Mouse (Mus musculus) spleen, postnatal 10 days (tissue): ENCODE results near the gene Serpinb1a.
"Not testable (repeated sequence)": the region's sequence is repeated elsewhere in the genome, so short reads cannot be mapped to it uniquely, and the experiment has no call there.

Experiments
- DNase-seq, 2 experiments: peaks; one replicate each; pipeline ENCODE4 v3.0.0; 2021 to 2022; ENCODE audit warnings: low spot score in 2 of 2

Serpinb1a gene

DNA sequence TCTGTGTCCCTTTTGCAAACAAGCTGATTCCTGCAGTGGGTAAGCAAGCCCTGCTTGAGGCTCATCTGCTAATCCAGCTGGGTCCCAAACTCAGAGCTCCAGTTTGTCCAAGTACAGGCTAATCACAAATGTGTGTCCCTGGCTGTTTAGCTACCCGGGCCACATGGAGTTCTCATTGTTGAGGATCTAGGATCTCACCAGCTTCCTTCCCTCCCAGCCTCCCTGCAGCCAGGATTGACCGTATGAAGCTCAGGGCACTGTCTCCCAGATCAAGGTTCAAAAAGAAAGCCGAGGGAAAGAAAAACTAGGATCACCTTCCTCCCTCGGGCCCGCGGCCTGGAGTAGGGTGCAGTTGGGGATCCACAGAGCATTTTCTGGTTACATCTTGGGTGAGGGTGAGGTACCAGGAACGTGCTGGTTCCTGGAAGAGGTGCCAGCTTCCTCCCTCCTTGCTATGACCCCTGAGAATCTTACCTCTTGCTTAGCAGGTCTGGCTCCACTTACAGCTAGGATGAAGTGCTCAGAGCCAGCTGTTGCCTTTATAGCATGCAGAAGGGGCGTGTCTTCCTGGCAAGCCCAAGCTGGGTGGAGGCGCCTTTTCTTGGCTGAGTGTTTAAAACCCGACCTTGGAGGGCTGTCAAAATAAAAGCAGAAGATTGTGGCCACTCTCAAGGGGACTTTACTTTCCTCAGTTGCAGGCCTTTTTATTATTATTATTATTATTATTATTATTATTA is at the start of gene Serpinb1a:
Gene Serpinb1a, minus strand, starts transcription at position 518 of the 737 bp plus-strand sequence.
- DNase-seq: peak; percentile 31 to 74

DNA sequence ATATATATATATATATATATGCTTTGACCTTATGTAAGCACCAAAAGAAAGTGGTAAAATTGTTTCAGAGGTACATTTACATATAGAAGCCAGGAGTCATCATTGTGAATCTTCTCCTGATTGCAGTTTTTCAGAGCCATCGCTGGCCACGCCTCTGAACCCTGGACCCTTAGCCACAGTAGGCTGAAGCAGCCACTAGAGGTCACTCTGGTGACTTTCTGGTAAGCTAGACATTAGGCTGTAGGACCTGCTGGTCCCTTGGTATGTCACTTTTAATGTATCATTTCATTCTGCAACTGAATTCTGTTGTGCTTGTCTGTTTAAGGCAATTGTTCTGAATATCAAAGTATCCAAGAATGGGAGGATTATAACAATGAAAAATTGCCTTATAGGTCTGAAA is 49.7 kb upstream of the Serpinb1a start:
- peak; percentile 34 to 74 for DNase-seq

DNA sequence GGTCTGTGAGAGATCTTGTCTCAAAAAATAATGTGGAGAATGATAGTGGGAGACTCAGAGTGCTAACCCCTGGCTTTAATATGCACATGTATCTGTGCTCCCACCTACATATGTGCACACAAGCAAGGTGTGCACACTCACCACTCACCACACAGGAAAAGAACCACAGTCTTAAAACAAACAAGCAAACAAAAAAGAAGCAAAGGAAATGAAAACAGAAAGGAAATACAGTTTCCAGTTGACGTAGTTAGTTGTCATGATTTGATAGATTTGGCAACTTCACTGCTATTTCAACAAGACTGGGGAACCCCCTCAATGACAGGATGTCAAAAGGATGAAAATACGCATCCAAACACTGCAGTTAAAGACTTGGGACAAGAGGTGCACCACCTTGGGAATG is 48.1 kb upstream of the Serpinb1a start:
- not testable (repeated sequence) for DNase-seq

DNA sequence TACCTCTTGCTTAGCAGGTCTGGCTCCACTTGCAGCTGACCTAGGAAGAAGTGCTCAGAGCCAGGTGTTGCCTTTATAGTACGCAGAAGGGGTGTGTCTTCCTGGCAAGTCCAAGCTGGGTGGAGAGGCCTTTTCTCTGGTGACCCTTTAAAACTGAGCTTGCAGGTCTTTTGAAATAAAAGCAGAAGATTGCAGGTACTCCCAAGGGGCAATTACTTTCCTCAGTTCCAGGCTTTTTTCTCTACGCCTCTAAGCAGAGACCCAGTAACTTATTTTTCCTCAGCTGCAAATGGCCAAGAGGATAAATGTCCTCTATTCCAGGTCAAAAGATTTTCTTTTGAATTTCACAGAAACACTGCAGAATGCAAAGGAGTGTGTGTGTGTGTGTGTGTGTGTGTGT is 47.1 kb upstream of the Serpinb1a start, which contains the start of gene Serpinb1c:
Gene Serpinb1c, minus strand, starts transcription at position 101 of the 400 bp plus-strand sequence.
- DNase-seq: no peak

DNA sequence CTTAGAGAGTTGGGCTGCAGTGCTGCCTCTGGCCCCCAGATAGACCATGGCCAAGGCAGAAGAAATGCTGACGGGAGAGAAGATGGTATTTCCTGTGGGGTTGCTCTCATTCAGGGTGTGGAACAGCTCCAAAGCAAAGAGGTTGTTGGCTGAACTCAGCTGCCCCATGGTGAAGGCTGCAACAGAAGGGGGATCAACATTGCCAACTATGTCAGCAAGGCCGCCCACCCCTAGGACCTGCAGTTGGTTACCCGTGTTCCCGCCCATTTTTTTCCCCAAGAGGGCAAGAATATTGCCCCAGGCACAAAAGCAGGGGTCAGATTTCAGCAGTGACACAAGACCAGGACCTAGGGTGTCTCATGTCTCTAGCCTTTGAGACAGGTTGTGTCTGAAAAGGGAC is 45.9 kb upstream of the Serpinb1a start:
- no peak for DNase-seq

DNA sequence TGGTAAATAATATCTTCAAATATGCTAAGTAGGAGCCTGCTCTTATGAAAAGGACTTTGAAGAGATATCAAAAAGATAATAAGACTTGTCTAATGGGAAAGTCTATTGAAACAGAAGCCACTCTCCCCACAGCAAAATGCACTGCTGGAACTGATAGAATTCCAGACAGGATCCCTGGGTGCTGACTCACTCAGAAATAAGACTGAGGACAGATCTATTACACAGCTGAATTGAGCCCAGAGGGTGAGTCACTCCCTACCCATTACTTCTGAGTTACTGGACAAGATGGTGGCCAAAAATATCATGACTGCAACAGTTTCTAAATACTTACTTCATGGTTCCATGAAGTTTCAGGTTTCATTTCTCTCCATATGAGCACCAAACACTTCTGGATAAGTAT is 33.8 kb upstream of the Serpinb1a start:
- no peak for DNase-seq

DNA sequence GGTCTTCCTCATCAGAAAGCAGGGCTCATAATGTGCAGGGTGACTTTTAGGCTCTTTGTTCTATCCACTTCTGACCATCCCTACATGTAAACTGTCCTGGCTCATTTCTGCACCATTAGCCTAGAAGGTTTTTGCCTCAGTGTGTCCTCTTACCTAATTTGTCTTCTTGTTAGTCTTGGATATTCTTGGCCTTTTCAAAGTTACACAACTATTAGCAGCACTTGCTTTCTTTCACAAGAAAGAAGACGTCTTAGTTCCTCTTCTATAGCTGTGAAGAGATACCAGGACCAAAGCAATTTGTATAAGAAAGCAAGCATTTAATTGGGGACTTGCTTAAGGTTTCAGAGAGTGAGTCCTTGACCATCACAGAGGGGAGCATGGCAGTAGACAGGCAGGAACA is 22.9 kb upstream of the Serpinb1a start:
- no peak for DNase-seq

DNA sequence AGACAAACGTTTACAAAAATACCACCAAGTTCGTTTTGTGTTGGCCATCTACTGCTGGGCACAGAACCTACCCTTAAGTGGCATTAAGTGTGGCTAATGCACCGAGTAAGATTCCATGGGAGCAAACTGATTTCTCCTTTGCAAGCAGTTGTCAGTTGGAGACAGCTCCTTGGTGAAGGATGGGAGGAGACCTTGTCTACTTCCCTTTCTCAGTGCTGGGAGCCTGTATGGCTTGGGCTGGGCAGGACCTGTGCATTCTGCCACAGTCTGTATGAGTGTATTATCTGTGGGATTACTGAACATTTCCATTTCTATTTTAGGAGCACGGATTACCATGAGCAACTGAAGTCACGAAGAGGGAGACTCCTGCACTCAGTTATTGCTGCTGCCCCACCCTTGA is 17.9 kb upstream of the Serpinb1a start:
- no peak for DNase-seq

DNA sequence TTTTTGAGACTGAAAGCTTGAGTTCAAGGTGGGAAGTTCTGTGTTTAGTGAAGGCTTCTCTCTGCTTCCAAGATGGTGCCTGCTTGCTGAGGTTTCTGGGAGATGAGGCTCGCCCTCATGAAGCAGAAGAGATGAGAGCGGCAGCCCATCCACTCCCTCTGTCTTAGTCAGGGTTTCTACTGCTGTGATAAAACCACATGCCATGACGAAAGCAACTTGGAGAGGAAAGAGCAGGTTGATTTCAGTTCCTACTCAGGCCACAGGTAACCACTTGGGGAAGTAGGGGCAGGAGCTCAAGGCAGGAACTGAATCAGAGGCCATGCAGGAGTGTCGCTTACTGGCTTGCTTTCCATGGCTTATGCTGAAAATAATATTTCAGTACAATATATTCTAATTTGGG is 17.2 kb upstream of the Serpinb1a start:
- not testable (repeated sequence) for DNase-seq

DNA sequence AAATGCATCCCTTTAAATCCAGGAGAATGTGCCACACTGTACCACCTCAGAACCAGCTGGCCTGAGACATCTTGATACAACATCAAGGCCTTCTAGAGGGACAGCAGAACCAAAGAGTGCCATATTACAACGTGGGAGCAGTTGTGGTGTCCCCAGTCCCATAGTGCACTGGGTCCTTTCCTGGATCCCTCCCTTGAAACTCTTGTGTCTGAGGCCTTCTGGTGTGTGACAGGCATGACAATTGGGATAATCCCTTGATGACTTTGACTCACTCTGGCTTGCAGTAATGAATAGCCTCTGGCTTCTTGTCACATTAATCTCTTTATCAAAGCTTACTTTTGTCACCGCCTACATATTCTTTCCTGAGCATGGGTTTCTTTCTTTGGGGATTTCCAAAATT is 16.0 kb upstream of the Serpinb1a start:
- DNase-seq: no peak

DNA sequence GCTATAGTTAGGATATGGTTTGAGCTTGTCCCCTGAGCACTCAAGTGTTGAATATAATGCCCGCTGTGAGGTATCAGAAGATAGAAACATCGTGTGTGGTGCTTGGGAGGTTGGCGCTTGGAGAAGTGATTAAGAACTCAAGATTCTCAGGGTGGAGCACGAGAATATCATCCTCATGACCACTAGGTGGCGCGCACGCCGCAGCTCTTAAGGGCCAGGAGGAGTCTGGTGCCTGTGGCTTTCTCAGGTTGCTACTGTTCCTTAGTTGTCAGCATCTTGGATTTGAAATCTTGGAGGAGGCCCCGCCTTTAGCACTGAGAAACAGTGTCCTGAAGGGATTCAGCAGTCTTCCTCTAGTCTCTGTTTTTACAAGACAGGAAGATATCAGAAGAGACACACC is 15.5 kb upstream of the Serpinb1a start:
- peak; percentile 53 to 82 for DNase-seq

DNA sequence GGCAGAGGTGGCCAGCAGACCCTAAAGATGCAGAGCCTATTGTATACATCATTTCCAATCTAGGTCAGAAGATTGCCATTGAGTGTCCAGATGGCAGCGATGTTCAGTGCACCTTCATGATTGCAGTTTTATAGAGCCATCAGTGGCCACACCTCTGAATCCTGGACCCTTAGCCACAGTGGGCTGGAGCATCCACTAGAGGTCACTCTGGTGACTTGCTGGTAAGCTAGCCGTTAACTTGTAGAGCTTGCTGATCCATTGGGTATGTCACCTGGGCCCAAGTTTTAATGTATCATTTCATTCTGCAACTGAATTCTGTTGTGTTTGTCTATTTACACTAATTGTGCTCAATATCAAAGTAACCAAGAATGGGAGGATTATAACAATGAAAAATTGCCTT is 14.6 kb upstream of the Serpinb1a start:
- no peak for DNase-seq

DNA sequence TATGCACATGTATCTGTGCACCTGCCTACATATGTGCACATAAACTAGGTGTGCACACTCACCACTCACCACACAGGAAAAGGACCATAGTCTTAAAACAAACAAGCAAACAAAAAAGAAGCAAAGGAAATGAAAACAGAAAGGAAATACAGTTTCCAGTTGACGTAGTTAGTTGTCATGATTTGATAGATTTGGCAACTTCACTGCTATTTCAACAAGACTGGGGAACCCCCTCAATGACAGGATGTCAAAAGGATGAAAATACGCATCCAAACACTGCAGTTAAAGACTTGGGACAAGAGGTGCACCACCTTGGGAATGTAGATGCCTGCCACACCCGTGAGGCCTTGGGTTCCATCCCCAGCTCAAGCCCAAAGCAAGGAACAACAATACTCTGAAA is 13.5 kb upstream of the Serpinb1a start:
- DNase-seq: not testable (repeated sequence)

DNA sequence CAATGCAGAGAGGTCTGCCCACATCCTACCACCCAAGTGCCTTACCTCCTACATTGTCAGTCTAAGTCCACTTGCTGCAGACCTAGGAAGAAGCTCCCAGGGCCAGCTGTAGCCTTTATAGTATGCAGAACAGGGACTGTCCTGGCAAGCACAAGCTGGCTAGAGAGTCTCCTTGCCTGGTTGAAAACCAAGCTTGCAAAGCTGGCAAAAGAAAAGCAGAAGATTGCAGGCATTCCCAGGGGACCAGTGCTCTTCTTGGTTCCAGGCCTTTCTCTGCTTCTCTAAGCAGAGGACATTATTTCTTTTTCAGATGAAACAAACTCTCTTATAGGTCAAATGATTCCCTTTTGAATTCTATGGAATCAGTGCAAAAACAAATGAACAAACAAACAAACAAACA is 12.5 kb upstream of the Serpinb1a start:
- peak in 1 of 2 experiments; percentile 29 for DNase-seq

DNA sequence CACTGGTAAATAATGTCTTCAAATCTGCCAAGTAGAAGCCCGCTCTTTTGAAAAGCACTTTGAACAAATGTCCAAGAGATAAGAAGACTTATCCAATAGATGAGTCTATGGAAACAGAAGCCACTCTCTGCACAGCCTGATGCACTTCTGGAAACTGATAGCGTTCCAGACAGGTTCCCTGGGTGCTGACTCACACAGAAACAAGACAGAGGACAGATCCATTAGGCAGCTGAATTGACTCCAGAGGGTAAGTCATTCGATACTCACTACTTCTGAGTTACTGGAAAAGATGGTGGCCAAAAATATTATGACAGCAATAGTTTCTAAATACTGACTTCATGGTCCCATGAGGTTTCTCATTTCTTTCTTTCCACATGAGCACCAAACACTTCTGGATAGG is 9.8 kb upstream of the Serpinb1a start:
- no peak for DNase-seq

DNA sequence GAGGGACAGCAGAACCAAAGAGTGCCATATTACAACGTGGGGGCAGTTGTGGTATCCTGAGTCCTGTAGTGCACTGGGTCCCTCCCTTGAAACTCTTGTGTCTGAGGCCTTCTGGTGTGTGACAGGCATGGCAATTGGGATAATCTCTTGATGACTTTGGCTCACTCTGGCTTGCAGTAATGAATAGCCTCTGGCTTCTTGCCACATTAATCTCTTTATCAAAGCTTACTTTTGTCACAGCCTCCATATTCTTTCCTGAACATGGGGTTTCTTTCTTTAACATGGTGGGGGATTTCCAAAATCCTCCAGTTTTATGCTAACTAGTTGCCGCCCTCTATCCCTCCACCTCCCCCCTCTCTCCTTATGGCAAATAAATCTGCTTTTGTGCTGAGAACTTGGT is 2.1 kb upstream of the Serpinb1a start:
- DNase-seq: no peak

DNA sequence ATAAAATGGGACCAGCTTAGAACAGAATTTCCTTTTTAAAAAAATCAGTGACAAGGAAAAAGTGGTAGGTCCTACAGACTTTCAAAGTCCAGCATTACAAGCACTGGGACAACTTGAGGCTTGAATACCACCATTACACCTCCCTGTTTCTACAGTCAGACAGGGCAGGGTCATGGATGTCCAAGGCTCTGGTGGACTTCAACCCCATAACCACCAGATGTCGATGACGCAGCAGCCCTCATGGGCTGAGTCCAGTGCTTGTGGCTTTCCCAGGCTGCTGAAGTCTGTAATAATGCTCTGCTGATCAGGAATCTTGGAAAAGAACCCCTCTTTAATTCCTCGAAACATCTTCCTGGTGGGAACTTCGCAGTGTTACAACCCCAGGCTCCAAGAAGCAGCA is 1.6 kb upstream of the Serpinb1a start:
- DNase-seq: no peak

DNA sequence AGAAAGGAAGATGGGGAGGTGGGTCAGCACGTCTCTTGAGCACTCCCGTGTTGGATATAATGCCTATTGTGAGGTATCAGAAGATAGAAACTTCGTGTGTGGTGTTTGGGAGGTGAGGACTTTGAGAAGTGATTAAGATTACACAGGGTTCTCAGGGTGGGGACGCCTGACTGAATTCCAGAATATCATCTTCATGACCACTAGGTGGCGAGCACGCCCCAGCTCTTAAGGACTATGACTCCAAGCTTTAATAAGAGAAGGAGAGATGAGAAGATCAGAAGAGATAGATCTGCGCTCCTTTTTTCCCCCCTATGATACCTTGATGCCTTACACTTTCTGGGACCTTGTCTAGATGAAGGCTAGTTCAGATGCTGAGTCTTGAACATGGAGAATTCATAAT is 982 bp upstream of the Serpinb1a start:
- peak in 1 of 2 experiments; percentile 56 for DNase-seq

DNA sequence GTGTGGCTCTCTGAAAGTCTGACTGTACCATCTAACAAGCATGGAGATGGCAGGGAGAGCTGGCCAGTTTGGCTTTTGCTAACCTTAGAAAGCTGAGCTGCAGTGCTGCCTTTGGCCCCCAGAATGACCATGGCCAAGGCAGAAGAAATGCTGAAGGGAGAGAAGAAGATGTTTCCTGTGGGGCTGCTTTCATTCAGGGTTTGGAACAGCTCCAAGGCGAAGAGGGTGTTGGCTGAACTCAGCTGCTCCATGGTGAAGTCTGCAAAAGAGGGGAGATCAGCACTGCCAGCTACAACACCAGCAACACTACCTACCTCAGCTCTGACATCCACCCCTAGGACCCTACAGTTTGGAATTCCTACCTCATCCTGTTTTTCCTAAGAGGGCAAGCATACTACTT is 829 bp downstream of the Serpinb1a start:
- DNase-seq: no peak

DNA sequence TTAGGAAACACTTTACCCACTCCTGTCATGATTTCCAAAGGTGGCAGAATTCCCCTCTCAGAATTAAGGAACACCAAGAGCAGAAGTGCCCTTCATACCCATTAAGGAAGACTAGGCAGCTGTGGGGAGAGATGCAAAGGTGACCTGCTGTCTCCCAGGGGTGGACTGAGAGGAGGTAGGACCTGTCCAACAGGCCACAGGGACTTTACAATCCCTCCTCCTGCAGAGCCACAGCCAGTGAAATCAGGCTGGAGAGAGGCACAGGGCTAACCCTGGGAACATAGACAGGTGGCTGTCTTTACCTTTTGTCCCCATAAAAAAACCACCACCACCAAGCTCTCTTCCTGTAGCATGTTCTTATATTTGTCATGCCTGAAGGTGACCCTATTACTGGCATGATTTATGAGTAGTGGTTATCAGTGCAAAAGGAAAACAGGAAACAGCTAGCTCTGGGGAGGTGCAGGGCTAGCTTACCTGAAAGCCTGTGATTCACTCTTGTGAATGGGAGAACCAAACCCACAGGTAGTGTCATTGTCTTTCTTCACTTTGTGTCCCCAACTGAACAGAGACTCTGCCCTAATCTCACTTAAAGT is 1.4 kb downstream of the Serpinb1a start:
- no peak for DNase-seq

DNA sequence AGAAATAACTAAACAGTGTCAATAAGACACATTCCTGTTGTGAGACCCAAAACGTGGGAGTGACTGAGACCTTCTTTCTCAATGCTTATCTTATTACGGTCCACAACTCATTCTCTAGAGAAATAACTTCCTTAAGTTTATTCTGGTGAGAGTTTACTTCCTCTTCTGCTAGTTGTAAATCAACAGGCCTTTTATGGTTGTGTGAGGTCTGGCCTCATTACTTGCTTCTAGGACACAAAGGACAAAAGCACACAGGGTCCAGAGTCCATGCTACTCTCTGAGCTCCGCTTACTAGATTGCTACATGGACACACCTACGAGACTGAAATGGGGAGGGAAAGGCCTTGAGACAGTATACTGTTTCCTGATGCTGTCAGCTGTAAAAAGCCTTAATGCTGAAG is 1.9 kb downstream of the Serpinb1a start:
- DNase-seq: no peak

DNA sequence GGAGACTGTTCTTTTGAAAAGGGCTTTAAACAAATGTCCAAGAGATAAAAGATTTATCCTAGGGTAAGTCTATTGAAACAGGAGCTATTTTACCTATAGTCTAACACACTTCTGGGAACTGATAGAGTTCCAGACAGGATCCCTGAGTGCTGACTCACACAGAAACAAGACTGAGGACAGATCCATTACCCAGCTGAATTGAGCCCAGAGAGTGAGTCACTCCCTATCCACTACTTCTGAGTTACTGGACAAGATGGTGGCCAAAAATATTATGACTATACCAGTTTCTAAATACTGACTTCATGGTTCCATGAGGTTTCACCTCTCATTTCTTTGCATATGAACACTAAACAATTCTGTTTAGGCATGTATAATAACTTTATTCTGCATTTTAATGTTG is 4.8 kb downstream of the Serpinb1a start:
- no peak for DNase-seq

DNA sequence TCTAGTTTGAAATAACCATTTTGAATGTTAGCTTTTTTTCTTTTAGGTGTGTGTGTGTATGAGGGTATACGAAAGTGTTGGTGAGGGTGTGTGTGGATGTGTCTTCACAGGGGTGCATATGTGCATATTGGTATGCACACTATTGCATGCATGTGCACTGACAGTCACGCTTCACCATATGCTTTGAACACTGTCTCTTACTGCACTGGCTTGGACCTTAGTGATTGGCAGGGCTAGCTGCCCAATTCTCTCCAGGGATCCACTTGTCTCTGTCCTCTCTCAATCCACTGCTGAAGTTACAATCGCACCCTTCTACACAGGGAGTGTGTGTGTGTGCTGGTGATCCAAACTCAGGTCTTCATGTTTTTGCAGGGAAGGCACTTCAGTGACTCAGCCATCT is 9.6 kb downstream of the Serpinb1a start:
- no peak for DNase-seq

DNA sequence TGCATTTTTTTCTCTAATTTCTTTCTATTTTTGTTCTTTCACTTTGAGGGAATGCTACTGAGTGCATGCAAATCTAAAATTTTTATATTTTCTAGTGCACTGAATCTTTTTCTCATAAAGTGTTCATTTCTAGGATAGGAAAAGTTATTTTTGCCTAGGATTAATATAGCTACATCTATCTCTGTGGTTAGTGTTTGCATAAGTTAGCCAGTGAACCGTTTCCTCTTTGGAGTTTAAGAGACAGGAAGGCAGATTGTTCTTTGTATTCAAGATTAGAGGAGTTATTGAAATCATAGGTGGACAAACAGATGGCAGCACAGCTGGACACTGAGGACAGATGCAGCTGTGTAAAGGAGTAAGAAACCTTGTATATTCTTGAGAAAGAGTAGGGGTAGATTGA is 11.7 kb downstream of the Serpinb1a start:
- DNase-seq: no peak
